Mouse (Mus musculus): ENCODE results near the gene Slirp. TPM values are rescaled to one million over a fixed set of nuclear protein-coding genes. Genes with fewer than 3 reads are reported as not detected.
"Not testable (repeated sequence)": the region's sequence is repeated elsewhere in the genome, so short reads cannot be mapped to it uniquely, and the experiment has no call there.

Slirp gene
- polyA plus RNA-seq, 1 experiment from 2014 or later, result 200 TPM

- H3K4me3 ChIP-seq (ENCODE audit: low read length), result no peak overlapping the region
- WGBS, result 95% methylated on average over 6 of the region's 6 CpGs
- H3K4me2 ChIP-seq (ENCODE audit: low read length), result no peak overlapping the region
- H3K27ac ChIP-seq (ENCODE audit: low read depth, low read length), result no peak overlapping the region
- no peaks in the 10 kb centered on the region for H3K9me3 ChIP-seq (ENCODE audit: control insufficient read depth, low read length)
- no peaks in the 10 kb centered on the region for H3K4me1 ChIP-seq (ENCODE audit: control insufficient read depth, insufficient read depth, low read depth, low read length)
- H3K36me3 ChIP-seq (ENCODE audit: control insufficient read depth, insufficient read depth, low read length), result peaks cover 21% of the 10 kb centered on the region
- no peak for ATAC-seq
- H3K9ac ChIP-seq (ENCODE audit: low read depth, low read length), result no peak overlapping the region
- no peaks in the 10 kb centered on the region for H3K27me3 ChIP-seq (replicated peaks; ENCODE audit: control insufficient read depth, insufficient read depth, low read length)
Measured at GRCm38 (mm10) chr12:87464678-87465297, 21.1 kb downstream of the Slirp start.

DNA sequence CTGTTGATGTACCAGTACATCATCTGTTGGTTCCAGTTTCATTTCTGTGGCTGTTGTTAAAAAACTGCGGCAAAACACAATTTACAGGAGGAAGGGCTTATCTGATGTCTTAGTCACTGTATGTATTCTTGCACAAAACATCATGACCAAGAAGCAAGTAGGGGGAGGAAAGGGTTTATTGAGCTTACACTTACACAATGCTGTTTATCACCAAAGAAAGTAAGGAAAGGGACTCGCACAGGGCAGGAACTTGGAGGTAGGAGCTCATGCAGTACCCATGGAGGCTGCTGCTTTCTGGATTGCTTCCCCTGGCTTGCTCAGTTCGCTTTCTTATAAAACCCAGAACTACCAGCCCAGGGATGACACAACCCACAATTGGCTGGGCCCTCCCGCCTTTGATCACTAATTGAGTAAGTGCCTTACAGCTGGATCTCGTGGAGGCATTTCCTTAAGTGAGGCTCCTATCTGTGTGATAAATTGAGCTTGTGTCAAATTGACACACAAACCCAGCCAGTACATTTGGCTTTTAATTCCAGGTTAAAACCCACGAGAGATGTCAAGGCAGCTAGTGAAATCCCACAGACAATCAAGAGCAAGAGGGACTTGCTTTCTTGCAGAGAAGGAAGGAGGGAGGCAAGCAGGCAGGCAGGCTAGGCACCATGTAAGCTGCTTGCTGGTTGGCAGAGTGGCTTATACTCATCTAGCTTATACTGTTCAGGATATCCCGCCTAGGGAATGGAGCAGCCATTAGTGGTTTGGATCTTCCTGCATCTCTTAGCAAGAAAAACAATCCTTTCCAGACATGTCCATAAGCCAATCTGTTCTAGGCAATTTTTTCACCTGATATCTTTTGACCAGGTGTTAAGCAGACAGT is 26.8 kb downstream of the Slirp start:
- peak overlapping the region; percentile 52 for H3K4me2 ChIP-seq (ENCODE audit: low read length)
- H3K4me3 ChIP-seq (ENCODE audit: low read length), result peak overlapping the region; percentile 71; the same call in 1 of the 2 replicates
- H3K27me3 ChIP-seq (replicated peaks; ENCODE audit: control insufficient read depth, insufficient read depth, low read length), result no peaks in the 10 kb centered on the region
- WGBS, result 74% methylated on average over 7 of the region's 7 CpGs
- no peaks in the 10 kb centered on the region for H3K9me3 ChIP-seq (ENCODE audit: control insufficient read depth, low read length)
- H3K4me1 ChIP-seq (ENCODE audit: control insufficient read depth, insufficient read depth, low read depth, low read length), result peaks cover 9% of the 10 kb centered on the region
- H3K27ac ChIP-seq (ENCODE audit: low read depth, low read length), result no peak overlapping the region
- H3K9ac ChIP-seq (ENCODE audit: low read depth, low read length), result peak overlapping the region; percentile 27; the same call in 1 of the 2 replicates
- no peak for ATAC-seq
- no peaks in the 10 kb centered on the region for H3K36me3 ChIP-seq (ENCODE audit: control insufficient read depth, insufficient read depth, low read length)

DNA sequence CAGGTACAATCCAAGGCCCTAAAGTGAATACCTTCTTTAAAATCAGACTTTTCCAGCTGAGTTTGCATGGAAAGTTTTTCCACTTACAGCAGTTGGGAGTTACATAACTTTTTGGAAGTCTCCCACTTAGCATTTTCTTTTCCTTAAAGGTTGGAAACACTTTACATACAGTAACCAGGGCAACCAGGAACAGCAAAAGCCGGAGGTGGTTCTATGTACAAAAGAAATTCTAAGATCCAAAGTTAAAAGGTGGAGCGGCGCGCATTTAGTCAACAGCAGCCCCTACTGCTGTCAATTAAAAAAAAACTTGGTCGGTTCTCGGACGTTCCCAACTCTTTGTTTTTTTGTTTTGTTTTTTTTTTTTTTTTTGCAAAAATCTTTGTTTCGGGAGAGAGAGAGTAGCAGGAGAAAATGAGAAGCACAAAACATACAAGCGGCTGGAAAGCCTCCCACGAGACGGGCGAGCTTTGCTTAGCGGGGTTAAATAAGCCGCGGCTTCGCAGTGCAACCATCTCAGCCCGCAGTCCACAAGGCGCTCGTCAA is 27.8 kb downstream of the Slirp start:
- no peak for ATAC-seq
- H3K4me3 ChIP-seq (ENCODE audit: low read length), result peak overlapping the region; percentile 71
- no peaks in the 10 kb centered on the region for H3K27me3 ChIP-seq (replicated peaks; ENCODE audit: control insufficient read depth, insufficient read depth, low read length)

DNA sequence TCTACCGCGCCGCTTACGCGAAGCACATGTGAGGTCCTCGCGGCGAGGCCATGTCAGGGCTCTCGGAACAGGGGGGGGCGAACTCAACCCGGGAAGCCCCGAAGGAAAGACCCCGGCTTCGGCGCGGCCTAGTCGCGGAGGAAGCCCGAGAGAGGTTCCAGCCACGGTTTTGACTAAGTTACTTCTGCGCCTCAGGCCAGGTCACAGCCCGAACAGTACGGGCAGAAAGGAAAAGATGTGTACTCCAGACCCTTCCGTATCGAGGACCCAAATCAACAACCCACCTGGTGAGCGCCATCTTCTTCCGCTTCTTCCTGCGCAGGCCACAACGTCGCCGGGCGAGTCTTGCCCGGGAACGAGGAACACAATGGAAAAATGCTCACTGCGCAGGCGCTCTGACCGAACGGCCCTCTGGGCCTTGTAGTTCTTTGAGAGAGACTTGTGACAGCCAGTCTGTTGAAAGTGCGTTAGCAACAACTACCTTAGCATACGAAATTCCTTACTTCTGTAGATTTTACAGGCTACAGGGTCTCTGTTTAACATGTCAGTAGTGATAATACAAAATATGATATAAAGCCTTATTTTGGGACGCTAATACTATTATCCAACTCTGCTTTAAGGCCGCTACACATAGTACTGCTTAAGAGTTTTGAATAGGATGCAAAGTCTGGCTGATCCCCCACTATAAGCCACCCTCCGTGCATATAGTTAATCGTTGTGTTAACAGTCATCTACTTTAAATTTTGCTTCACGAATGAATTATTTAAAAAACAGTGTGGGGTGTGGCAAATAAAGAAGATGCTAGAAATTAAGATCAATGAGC is 28.5 kb downstream of the Slirp start, which contains the start of gene Snw1:
Gene Snw1 (minus strand): TSS at position 311 of the 823 bp plus-strand sequence.
- Histone ChIP-seq H3K36me3 (ENCODE audit: control insufficient read depth, insufficient read depth, low read length) (no peaks in the 10 kb centered on the region), H3K27ac (ENCODE audit: low read depth, low read length) (peak within 1 kb of the TSS; percentile 93), H3K9me3 (ENCODE audit: control insufficient read depth, low read length) (no peaks in the 10 kb centered on the region), H3K9ac (ENCODE audit: low read depth, low read length) (peak within 1 kb of the TSS; percentile 86), H3K4me2 (ENCODE audit: low read length) (peak within 1 kb of the TSS; percentile 52), H3K4me1 (ENCODE audit: control insufficient read depth, insufficient read depth, low read depth, low read length) (peaks cover 9% of the 10 kb centered on the region), H3K4me3 (ENCODE audit: low read length) (peak within 1 kb of the TSS; percentile 71), H3K27me3 (replicated peaks; ENCODE audit: control insufficient read depth, insufficient read depth, low read length) (no peaks in the 10 kb centered on the region)
- ATAC-seq, result peak; percentile 98
- WGBS, result 3% methylated on average over 45 of the region's 45 CpGs

More for the DNA sequence above, 27.8 kb downstream of the Slirp start:
- under 1% methylated on average over 19 of the region's 19 CpGs for WGBS
- peak overlapping the region; percentile 93 for H3K27ac ChIP-seq (ENCODE audit: low read depth, low read length)
- peaks cover 9% of the 10 kb centered on the region for H3K4me1 ChIP-seq (ENCODE audit: control insufficient read depth, insufficient read depth, low read depth, low read length)
- H3K36me3 ChIP-seq (ENCODE audit: control insufficient read depth, insufficient read depth, low read length), result no peaks in the 10 kb centered on the region
- peak overlapping the region; percentile 52 for H3K4me2 ChIP-seq (ENCODE audit: low read length)
- H3K9me3 ChIP-seq (ENCODE audit: control insufficient read depth, low read length), result no peaks in the 10 kb centered on the region
- H3K9ac ChIP-seq (ENCODE audit: low read depth, low read length), result peak overlapping the region; percentile 86

- Histone ChIP-seq H3K4me2 (ENCODE audit: low read length) (no peak overlapping the region), H3K27ac (ENCODE audit: low read depth, low read length) (no peak overlapping the region), H3K9ac (ENCODE audit: low read depth, low read length) (no peak overlapping the region), H3K4me1 (ENCODE audit: control insufficient read depth, insufficient read depth, low read depth, low read length) (peaks cover 9% of the 10 kb centered on the region), H3K36me3 (ENCODE audit: control insufficient read depth, insufficient read depth, low read length) (no peaks in the 10 kb centered on the region), H3K27me3 (replicated peaks; ENCODE audit: control insufficient read depth, insufficient read depth, low read length) (no peaks in the 10 kb centered on the region), H3K9me3 (ENCODE audit: control insufficient read depth, low read length) (no peaks in the 10 kb centered on the region), H3K4me3 (ENCODE audit: low read length) (no peak overlapping the region)
- 84% methylated on average over 3 of the region's 3 CpGs for WGBS
- no peak for ATAC-seq
Measured at GRCm38 (mm10) chr12:87474756-87475155, 31.1 kb downstream of the Slirp start.

- 86% methylated on average over 5 of the region's 5 CpGs for WGBS
- H3K4me3 ChIP-seq (ENCODE audit: low read length), result not testable (repeated sequence)
Measured at GRCm38 (mm10) chr12:87482482-87482881, 38.8 kb downstream of the Slirp start.

GRCm38 (mm10) chr12:87488683-87489082 is 45.0 kb downstream of the Slirp start:
- not testable (repeated sequence) for H3K4me3 ChIP-seq (ENCODE audit: low read length); ATAC-seq; H3K4me2 ChIP-seq (ENCODE audit: low read length)

More at GRCm38 (mm10) chr12:87482482-87482881, 38.8 kb downstream of the Slirp start:
- H3K27me3 ChIP-seq (replicated peaks; ENCODE audit: control insufficient read depth, insufficient read depth, low read length); H3K4me1 ChIP-seq (ENCODE audit: control insufficient read depth, insufficient read depth, low read depth, low read length); H3K36me3 ChIP-seq (ENCODE audit: control insufficient read depth, insufficient read depth, low read length); H3K9me3 ChIP-seq (ENCODE audit: control insufficient read depth, low read length); H3K9ac ChIP-seq (ENCODE audit: low read depth, low read length); H3K4me2 ChIP-seq (ENCODE audit: low read length); ATAC-seq; H3K27ac ChIP-seq (ENCODE audit: low read depth, low read length): not testable (repeated sequence)

GRCm38 (mm10) chr12:87494421-87494820 is 50.7 kb downstream of the Slirp start, which contains the start of gene Gm5788:
Gm5788 (plus strand) TSS chr12:87494721.
- not testable (repeated sequence) for H3K4me2 ChIP-seq (ENCODE audit: low read length); H3K9me3 ChIP-seq (ENCODE audit: control insufficient read depth, low read length); H3K27me3 ChIP-seq (replicated peaks; ENCODE audit: control insufficient read depth, insufficient read depth, low read length); H3K4me3 ChIP-seq (ENCODE audit: low read length); ATAC-seq; H3K36me3 ChIP-seq (ENCODE audit: control insufficient read depth, insufficient read depth, low read length); H3K4me1 ChIP-seq (ENCODE audit: control insufficient read depth, insufficient read depth, low read depth, low read length); H3K27ac ChIP-seq (ENCODE audit: low read depth, low read length); H3K9ac ChIP-seq (ENCODE audit: low read depth, low read length)
- WGBS, result 74% methylated on average over 3 of the region's 3 CpGs

More at GRCm38 (mm10) chr12:87488683-87489082, 45.0 kb downstream of the Slirp start:
- not testable (repeated sequence) for H3K9me3 ChIP-seq (ENCODE audit: control insufficient read depth, low read length); H3K27me3 ChIP-seq (replicated peaks; ENCODE audit: control insufficient read depth, insufficient read depth, low read length); H3K36me3 ChIP-seq (ENCODE audit: control insufficient read depth, insufficient read depth, low read length); H3K27ac ChIP-seq (ENCODE audit: low read depth, low read length); H3K4me1 ChIP-seq (ENCODE audit: control insufficient read depth, insufficient read depth, low read depth, low read length); H3K9ac ChIP-seq (ENCODE audit: low read depth, low read length)
- WGBS, result 68% methylated on average over 2 of the region's 2 CpGs

All from hindbrain, embryonic 16.5 days (tissue).